In genomic region chr4:12461701-12462100, GRCm38 (mm10) we compare ENCODE assay signal across 25 mouse cellular contexts.
A peak's percentile ranks its signal among the peaks of the same experiment; 100 is the strongest.
DNase-seq lines count a peak whose midpoint lies in the region; ATAC-seq lines count a peak whose summit lies in the region.
"Had no signal": no experiment of that assay in that cellular context is flagged by ENCODE, and none has a peak within 500 bp of the region (broad histone marks: within the 10 kb centered on the region; RNA-seq: fewer than 3 reads in every experiment).

No protein-coding gene starts in this region.

- 0 out of 2 replicates have a peak, but pooled peaks cover 2% of the 10 kb centered on the region for H3K4me1 ChIP-seq in forebrain, embryonic 14.5 days (ENCODE audit: control insufficient read depth, insufficient read depth, low read length)
- H3K4me1 ChIP-seq in forebrain, embryonic 11.5 days (replicated peaks; ENCODE audit: control insufficient read depth, insufficient read depth, low read length), result no peaks in the 10 kb centered on the region
- peaks cover 4% of the 10 kb centered on the region; the same call in 1 of the 2 replicates for H3K4me1 ChIP-seq in intestine, embryonic 14.5 days (replicated peaks; ENCODE audit: control insufficient read depth, insufficient read depth, low read length)
- peaks cover 2% of the 10 kb centered on the region; the same call in 1 of the 2 replicates for H3K4me1 ChIP-seq in intestine, embryonic 15.5 days (replicated peaks)
- H3K4me1 ChIP-seq in neural tube, embryonic 13.5 days (replicated peaks), result peaks cover 11% of the 10 kb centered on the region; the same call in 1 of the 2 replicates
- H3K4me1 ChIP-seq: forebrain, embryonic 12.5 days; hindbrain, embryonic 10.5 days had no signal

- ATAC-seq in forebrain, embryonic 14.5 days, result no peak
- ATAC-seq in forebrain, embryonic 11.5 days (replicated peaks; ENCODE audit: low FRiP score), result no peak
- ATAC-seq in intestine, embryonic 14.5 days (replicated peaks; ENCODE audit: low FRiP score, low TSS enrichment, low read depth), result no peak
- ATAC-seq in intestine, embryonic 15.5 days, result no peak
- no peak for ATAC-seq in neural tube, embryonic 13.5 days (ENCODE audit: low read depth)
- ATAC-seq: activated CD4-positive, CD25-positive, alpha-beta regulatory T cell, adult 4 months; forebrain, postnatal 0 days; hindbrain, postnatal 0 days; inflammation-experienced regulatory T-cells, adult 6 months had no signal

- H3K4me3 ChIP-seq in forebrain, embryonic 14.5 days (ENCODE audit: low read depth, low read length), result no peak overlapping the region
- no peak overlapping the region for H3K4me3 ChIP-seq in forebrain, embryonic 11.5 days (ENCODE audit: low read depth, low read length)
- H3K4me3 ChIP-seq in intestine, embryonic 14.5 days (ENCODE audit: low read depth, low read length), result no peak overlapping the region
- no peak overlapping the region for H3K4me3 ChIP-seq in intestine, embryonic 15.5 days (replicated peaks)
- H3K4me3 ChIP-seq in neural tube, embryonic 13.5 days, result no peak overlapping the region
- H3K4me3 ChIP-seq: forebrain, embryonic 12.5 days; heart, embryonic 12.5 days; heart, embryonic 15.5 days; hindbrain, embryonic 10.5 days had no signal

- no peaks in the 10 kb centered on the region for H3K36me3 ChIP-seq in forebrain, embryonic 14.5 days (ENCODE audit: control insufficient read depth, insufficient read depth, low read length)
- no peaks in the 10 kb centered on the region for H3K36me3 ChIP-seq in forebrain, embryonic 11.5 days (ENCODE audit: control insufficient read depth, insufficient read depth, low read length)
- no peaks in the 10 kb centered on the region for H3K36me3 ChIP-seq in intestine, embryonic 14.5 days (ENCODE audit: control insufficient read depth, insufficient read depth, low read length)
- H3K36me3 ChIP-seq in intestine, embryonic 15.5 days, result no peaks in the 10 kb centered on the region
- H3K36me3 ChIP-seq in neural tube, embryonic 13.5 days, result no peaks in the 10 kb centered on the region
- H3K36me3 ChIP-seq: forebrain, embryonic 12.5 days; heart, embryonic 12.5 days; heart, embryonic 15.5 days; hindbrain, embryonic 10.5 days had no signal

- H3K9ac ChIP-seq in forebrain, embryonic 14.5 days (ENCODE audit: low read length), result no peak overlapping the region
- no peak overlapping the region for H3K9ac ChIP-seq in forebrain, embryonic 11.5 days (ENCODE audit: low read length)
- no peak overlapping the region for H3K9ac ChIP-seq in intestine, embryonic 14.5 days (ENCODE audit: low read length)
- H3K9ac ChIP-seq in intestine, embryonic 15.5 days, result no peak overlapping the region
- 0 out of 2 replicates have a peak overlapping the region, but pooled peaks have one; percentile 8 for H3K9ac ChIP-seq in neural tube, embryonic 13.5 days
- H3K9ac ChIP-seq: forebrain, embryonic 12.5 days; forebrain, postnatal 0 days; heart, embryonic 12.5 days; heart, embryonic 15.5 days had no signal

- H3K27me3 ChIP-seq in forebrain, embryonic 14.5 days (replicated peaks; ENCODE audit: control insufficient read depth, insufficient read depth, low read length), result no peaks in the 10 kb centered on the region
- H3K27me3 ChIP-seq in forebrain, embryonic 11.5 days (ENCODE audit: control insufficient read depth, insufficient read depth, low read length), result no peaks in the 10 kb centered on the region
- no peaks in the 10 kb centered on the region for H3K27me3 ChIP-seq in intestine, embryonic 14.5 days (replicated peaks; ENCODE audit: control insufficient read depth, insufficient read depth, low read length)
- H3K27me3 ChIP-seq in intestine, embryonic 15.5 days (replicated peaks), result no peaks in the 10 kb centered on the region
- no peaks in the 10 kb centered on the region for H3K27me3 ChIP-seq in neural tube, embryonic 13.5 days
- H3K27me3 ChIP-seq: forebrain, embryonic 12.5 days; heart, embryonic 12.5 days; heart, embryonic 15.5 days had no signal

- H3K4me2 ChIP-seq in forebrain, embryonic 14.5 days (ENCODE audit: low read length), result no peak overlapping the region
- H3K4me2 ChIP-seq in forebrain, embryonic 11.5 days (ENCODE audit: low read depth, low read length, severe bottlenecking), result no peak overlapping the region
- 0 out of 2 replicates have a peak overlapping the region, but pooled peaks have one; percentile 5 for H3K4me2 ChIP-seq in intestine, embryonic 14.5 days (ENCODE audit: low read length)
- no peak overlapping the region for H3K4me2 ChIP-seq in intestine, embryonic 15.5 days (replicated peaks)
- H3K4me2 ChIP-seq in neural tube, embryonic 13.5 days, result no peak overlapping the region
- H3K4me2 ChIP-seq: forebrain, embryonic 12.5 days; heart, embryonic 12.5 days; heart, embryonic 15.5 days had no signal

- no peak for DNase-seq in forebrain, embryonic 14.5 days (ENCODE audit: low spot score)
- no peak for DNase-seq in forebrain, embryonic 11.5 days (ENCODE audit: low spot score)
- peak; percentile 66 for DNase-seq in heart, adult 11 months
- no peak for DNase-seq in heart, adult 9 months (ENCODE audit: low spot score in 2 of 2)
- DNase-seq in intestine, embryonic 14.5 days (ENCODE audit: low spot score), result no peak
- DNase-seq in neural tube, embryonic 10.5 days (ENCODE audit: extremely low spot score, low spot score), result no peak
- DNase-seq: adrenal gland, adult 8-10 months; adrenal gland, postnatal 25 days; cerebellum, adult 18-20 months; cerebellum, adult 9-10 months; cerebellum, postnatal 14 days; gastrocnemius, postnatal 10 days; gastrocnemius, postnatal 36 days; heart, postnatal 36 days; kidney, adult 11 months had no signal

- no peaks in the 10 kb centered on the region for H3K9me3 ChIP-seq in forebrain, embryonic 14.5 days (replicated peaks; ENCODE audit: control insufficient read depth, low read length)
- no peaks in the 10 kb centered on the region for H3K9me3 ChIP-seq in forebrain, embryonic 11.5 days (ENCODE audit: control insufficient read depth, low read length)
- H3K9me3 ChIP-seq in intestine, embryonic 14.5 days (ENCODE audit: control insufficient read depth, low read length), result no peaks in the 10 kb centered on the region
- H3K9me3 ChIP-seq in intestine, embryonic 15.5 days, result no peaks in the 10 kb centered on the region
- no peaks in the 10 kb centered on the region for H3K9me3 ChIP-seq in neural tube, embryonic 13.5 days
- H3K9me3 ChIP-seq: forebrain, embryonic 12.5 days; heart, embryonic 12.5 days; heart, embryonic 15.5 days; hindbrain, embryonic 10.5 days had no signal

- H3K27ac ChIP-seq in forebrain, embryonic 14.5 days (ENCODE audit: low read depth, low read length), result 0 out of 2 replicates have a peak overlapping the region, but pooled peaks have one; percentile 46
- H3K27ac ChIP-seq in forebrain, embryonic 11.5 days (ENCODE audit: low read depth, low read length), result no peak overlapping the region
- H3K27ac ChIP-seq in intestine, embryonic 14.5 days (ENCODE audit: low read depth), result no peak overlapping the region
- no peak overlapping the region for H3K27ac ChIP-seq in intestine, embryonic 15.5 days
- H3K27ac ChIP-seq in neural tube, embryonic 13.5 days (replicated peaks), result peak overlapping the region; percentile 69
- H3K27ac ChIP-seq: forebrain, embryonic 12.5 days; heart, embryonic 15.5 days; hindbrain, embryonic 10.5 days; hindbrain, postnatal 0 days had no signal

- WGBS in forebrain, embryonic 14.5 days, result 79% methylated on average over 2 of the region's 2 CpGs
- WGBS in forebrain, embryonic 11.5 days, result 86% methylated on average over 2 of the region's 2 CpGs
- WGBS in intestine, embryonic 14.5 days, result 64% methylated on average over 2 of the region's 2 CpGs
- WGBS in intestine, embryonic 15.5 days, result 64% methylated on average over 2 of the region's 2 CpGs
- WGBS in neural tube, embryonic 13.5 days, result 75% methylated on average over 2 of the region's 2 CpGs

Comparison
In these comparisons a context has a peak if more than half of its experiments do, and no peak if none do; other contexts are left out.
1. H3K27ac ChIP-seq: peak in forebrain, embryonic 14.5 days (single experiment) and neural tube, embryonic 13.5 days (single experiment); none in forebrain, embryonic 11.5 days (single experiment), intestine, embryonic 14.5 days (single experiment) and intestine, embryonic 15.5 days (single experiment).